Mouse (Mus musculus) hindbrain, embryonic 14.5 days (tissue): ENCODE results near the gene Hp1bp3. TPM values are rescaled to one million over a fixed set of nuclear protein-coding genes. Genes with fewer than 3 reads are reported as not detected.
A peak's percentile ranks its signal among the peaks of the same experiment; 100 is the strongest.

Experiments
- ATAC-seq: fragments of 200-750 bp; cut with Nextera tagmentation; 2 replicates; pipeline ENCODE4 v1.8.0; 2017; ENCODE audit warnings: moderate number of reproducible peaks, mild to moderate bottlenecking, moderate TSS enrichment, moderate library complexity; ENCODE audit not compliant: low FRiP score
- DNase-seq: peaks from one replicate; pipeline ENCODE4 v3.0.0-alpha.2; 2015; ENCODE audit warnings: low spot score
- H3K27ac ChIP-seq: fragments of 300-500 bp; sonication (generic); 2 replicates; pipeline ENCODE4 v1.5.1; 2014; ENCODE audit warnings: mild to moderate bottlenecking, moderate library complexity
- H3K27me3 ChIP-seq: fragments of 300-500 bp; sonication (generic); 2 replicates; pipeline ENCODE4 v1.6.1; 2014; ENCODE audit warnings: mild to moderate bottlenecking, low read length, mixed read lengths; ENCODE audit not compliant: control insufficient read depth, insufficient read depth
- H3K36me3 ChIP-seq: fragments of 300-500 bp; sonication (generic); replicated peaks from 2 replicates; pipeline ENCODE4 v1.6.1; 2014; ENCODE audit not compliant: control insufficient read depth, insufficient read depth
- H3K4me1 ChIP-seq: fragments of 300-500 bp; sonication (generic); replicated peaks from 2 replicates; pipeline ENCODE4 v1.6.1; 2014; ENCODE audit warnings: antibody characterized with exemption, low read length, mixed read lengths; ENCODE audit not compliant: control insufficient read depth, insufficient read depth
- H3K4me2 ChIP-seq: fragments of 300-500 bp; sonication (generic); replicated peaks from 2 replicates; pipeline ENCODE4 v1.6.1; 2014; ENCODE audit warnings: mild to moderate bottlenecking, moderate library complexity
- H3K4me3 ChIP-seq: fragments of 300-500 bp; sonication (generic); replicated peaks from 2 replicates; pipeline ENCODE4 v1.5.1; 2014; ENCODE audit warnings: mild to moderate bottlenecking, low read length
- H3K9ac ChIP-seq: fragments of 300-500 bp; sonication (generic); 2 replicates; pipeline ENCODE4 v1.6.1; 2014
- H3K9me3 ChIP-seq: fragments of 300-500 bp; sonication (generic); 2 replicates; pipeline ENCODE4 v1.6.1; 2016; ENCODE audit warnings: low read length; ENCODE audit not compliant: control insufficient read depth
- WGBS: fragments of 180-500 bp; shearing (Covaris S2); extraction: QIAGEN DNeasy Blood & Tissue Kit; methylation state at CpG from one replicate; pipeline ENCODE4 v1.1.7; 2014; 5-methylcytosine and 5-hydroxymethylcytosine counted together
- polyA plus RNA-seq: library from polyadenylated mRNA; unstranded; fragments of >200 nt; fragmentation: Nextera tagmentation; extraction: Ambion mirVana; gene quantifications from 2 replicates; pipeline ENCODE4 v1.2.1, GENCODE M21; 2014

Gene Hp1bp3
- polyA plus RNA-seq = 195 and 200 TPM in 2 replicates

GRCm38 (mm10) chr4:138216200-138216890 lies at the start of gene Hp1bp3:
Gene Hp1bp3 (plus strand): TSS chr4:138216296.
- Histone ChIP-seq H3K4me2 (peak within 1 kb of the TSS; percentile 66), H3K9ac (peak within 1 kb of the TSS; percentile 98), H3K9me3 (no peaks in the 10 kb centered on the region), H3K27ac (peak within 1 kb of the TSS; percentile 100), H3K27me3 (no peaks in the 10 kb centered on the region), H3K4me3 (peak within 1 kb of the TSS; percentile 66), H3K4me1 (peaks cover 28% of the 10 kb centered on the region), H3K36me3 (no peaks in the 10 kb centered on the region; the same call in 1 of the 2 replicates)
- peak; percentile 72 for ATAC-seq
- peak; percentile 79 for DNase-seq
- under 1% methylated on average over 66 of the region's 84 CpGs for whole genome bisulfite sequencing

GRCm38 (mm10) chr4:138166519-138166918 lies 49.6 kb upstream of the Hp1bp3 start:
- Histone ChIP-seq H3K9me3 (no peaks in the 10 kb centered on the region), H3K36me3 (peaks cover 90% of the 10 kb centered on the region), H3K27ac (no peak overlapping the region), H3K4me3 (no peak overlapping the region), H3K9ac (no peak overlapping the region), H3K4me2 (no peak overlapping the region), H3K27me3 (no peaks in the 10 kb centered on the region), H3K4me1 (peaks cover 11% of the 10 kb centered on the region; the same call in 1 of the 2 replicates)
- DNase-seq (no peak), ATAC-seq (no peak)
- WGBS = 95% methylated on average over 10 of the region's 10 CpGs

GRCm38 (mm10) chr4:138168162-138168561 lies 47.9 kb upstream of the Hp1bp3 start:
- H3K36me3 ChIP-seq = peaks cover 95% of the 10 kb centered on the region
- 78% methylated on average over 3 of the region's 3 CpGs for WGBS
- no peak for ATAC-seq

GRCm38 (mm10) chr4:138169420-138169819 lies 46.7 kb upstream of the Hp1bp3 start:
- no peak for DNase-seq
- WGBS = 95% methylated on average over 4 of the region's 4 CpGs
- Histone ChIP-seq H3K27ac (no peak overlapping the region), H3K4me1 (no peaks in the 10 kb centered on the region), H3K4me3 (no peak overlapping the region), H3K9ac (no peak overlapping the region), H3K27me3 (no peaks in the 10 kb centered on the region), H3K36me3 (peaks cover 96% of the 10 kb centered on the region), H3K4me2 (no peak overlapping the region), H3K9me3 (no peaks in the 10 kb centered on the region)
- no peak for ATAC-seq

More at GRCm38 (mm10) chr4:138168162-138168561, 47.9 kb upstream of the Hp1bp3 start:
- DNase-seq = no peak
- Histone ChIP-seq H3K9ac (no peak overlapping the region), H3K27me3 (no peaks in the 10 kb centered on the region), H3K4me2 (no peak overlapping the region), H3K9me3 (no peaks in the 10 kb centered on the region), H3K4me3 (no peak overlapping the region), H3K27ac (no peak overlapping the region), H3K4me1 (peaks cover 11% of the 10 kb centered on the region; the same call in 1 of the 2 replicates)

GRCm38 (mm10) chr4:138172686-138173085 lies 43.4 kb upstream of the Hp1bp3 start:
- peaks cover 97% of the 10 kb centered on the region for H3K36me3 ChIP-seq

GRCm38 (mm10) chr4:138179391-138179790 lies 36.7 kb upstream of the Hp1bp3 start:
- no peak for DNase-seq
- Histone ChIP-seq H3K4me1 (no peaks in the 10 kb centered on the region), H3K27ac (no peak overlapping the region), H3K27me3 (no peaks in the 10 kb centered on the region), H3K9me3 (no peaks in the 10 kb centered on the region), H3K9ac (no peak overlapping the region), H3K4me2 (no peak overlapping the region), H3K4me3 (no peak overlapping the region), H3K36me3 (peaks cover 96% of the 10 kb centered on the region)
- 95% methylated on average over 5 of the region's 5 CpGs for WGBS
- ATAC-seq = no peak

More at GRCm38 (mm10) chr4:138172686-138173085, 43.4 kb upstream of the Hp1bp3 start:
- no peak overlapping the region for H3K4me2 ChIP-seq
- no peak overlapping the region for H3K9ac ChIP-seq
- no peak overlapping the region for H3K27ac ChIP-seq
- no peak for DNase-seq
- no peaks in the 10 kb centered on the region for H3K4me1 ChIP-seq
- no peaks in the 10 kb centered on the region for H3K27me3 ChIP-seq
- no peaks in the 10 kb centered on the region for H3K9me3 ChIP-seq
- no peak overlapping the region for H3K4me3 ChIP-seq
- 100% methylated on average over 4 of the region's 4 CpGs for WGBS
- no peak for ATAC-seq

GRCm38 (mm10) chr4:138180719-138181118 lies 35.4 kb upstream of the Hp1bp3 start:
- 93% methylated on average over 4 of the region's 4 CpGs for WGBS
- ATAC-seq = no peak
- H3K27me3 ChIP-seq = no peaks in the 10 kb centered on the region

GRCm38 (mm10) chr4:138184056-138184455 lies 32.0 kb upstream of the Hp1bp3 start:
- no peak overlapping the region for H3K4me3 ChIP-seq
- no peaks in the 10 kb centered on the region for H3K4me1 ChIP-seq
- ATAC-seq (no peak), DNase-seq (no peak)
- H3K9ac ChIP-seq = no peak overlapping the region
- H3K36me3 ChIP-seq = peaks cover 95% of the 10 kb centered on the region
- H3K4me2 ChIP-seq = no peak overlapping the region
- no peaks in the 10 kb centered on the region for H3K9me3 ChIP-seq
- no peaks in the 10 kb centered on the region for H3K27me3 ChIP-seq
- H3K27ac ChIP-seq = no peak overlapping the region
- 90% methylated on average over 5 of the region's 5 CpGs for WGBS

More at GRCm38 (mm10) chr4:138180719-138181118, 35.4 kb upstream of the Hp1bp3 start:
- Histone ChIP-seq H3K9ac (no peak overlapping the region), H3K36me3 (peaks cover 96% of the 10 kb centered on the region), H3K4me2 (no peak overlapping the region), H3K4me1 (no peaks in the 10 kb centered on the region), H3K4me3 (no peak overlapping the region), H3K9me3 (no peaks in the 10 kb centered on the region), H3K27ac (no peak overlapping the region)
- no peak for DNase-seq

GRCm38 (mm10) chr4:138184573-138184981 lies 31.5 kb upstream of the Hp1bp3 start:
- H3K36me3 ChIP-seq = peaks cover 95% of the 10 kb centered on the region
- WGBS = 89% methylated on average over 5 of the region's 5 CpGs

More at GRCm38 (mm10) chr4:138184573-138184981, 31.5 kb upstream of the Hp1bp3 start:
- no peak overlapping the region for H3K4me3 ChIP-seq
- H3K27me3 ChIP-seq = no peaks in the 10 kb centered on the region
- DNase-seq = no peak
- no peaks in the 10 kb centered on the region for H3K9me3 ChIP-seq
- ATAC-seq = no peak
- no peak overlapping the region for H3K4me2 ChIP-seq
- H3K4me1 ChIP-seq = no peaks in the 10 kb centered on the region
- no peak overlapping the region for H3K27ac ChIP-seq
- H3K9ac ChIP-seq = no peak overlapping the region
